ENCODE assay signal across 13 mouse cellular contexts in genomic region chr3:22551516-22551915, GRCm38 (mm10).
DNase-seq lines count a peak whose midpoint lies in the region; ATAC-seq lines count a peak whose summit lies in the region.
"Had no signal": no experiment of that assay in that cellular context is flagged by ENCODE, and none has a peak within 500 bp of the region (broad histone marks: within the 10 kb centered on the region; RNA-seq: fewer than 3 reads in every experiment).

No protein-coding gene starts in this region.

- no peaks in the 10 kb centered on the region for H3K27me3 ChIP-seq in midbrain, embryonic 15.5 days (replicated peaks)
- H3K27me3 ChIP-seq in midbrain, embryonic 13.5 days = no peaks in the 10 kb centered on the region
- H3K27me3 ChIP-seq: limb, embryonic 13.5 days; neural tube, embryonic 12.5 days had no signal

- H3K9me3 ChIP-seq in midbrain, embryonic 15.5 days = 0 out of 2 replicates have a peak, but pooled peaks cover under 1% of the 10 kb centered on the region
- 0 out of 2 replicates have a peak, but pooled peaks cover 4% of the 10 kb centered on the region for H3K9me3 ChIP-seq in midbrain, embryonic 13.5 days

- 67% methylated on average over 5 of the region's 5 CpGs for WGBS in midbrain, embryonic 15.5 days
- 74% methylated on average over 5 of the region's 5 CpGs for WGBS in midbrain, embryonic 13.5 days

- H3K27ac ChIP-seq in midbrain, embryonic 15.5 days = no peak overlapping the region
- no peak overlapping the region for H3K27ac ChIP-seq in midbrain, embryonic 13.5 days
- H3K27ac ChIP-seq: limb, embryonic 13.5 days; neural tube, embryonic 12.5 days had no signal

- H3K9ac ChIP-seq in midbrain, embryonic 15.5 days = no peak overlapping the region
- H3K9ac ChIP-seq in midbrain, embryonic 13.5 days (replicated peaks) = no peak overlapping the region
- H3K9ac ChIP-seq: limb, embryonic 13.5 days; neural tube, embryonic 12.5 days had no signal

- H3K4me3 ChIP-seq in midbrain, embryonic 15.5 days = no peak overlapping the region
- H3K4me3 ChIP-seq in midbrain, embryonic 13.5 days (replicated peaks) = no peak overlapping the region
- H3K4me3 ChIP-seq: limb, embryonic 13.5 days; neural tube, embryonic 12.5 days had no signal

- intact Hi-C loops in left cerebral cortex, postnatal 10 days (cut with DNase I) = no loop called here

- H3K4me2 ChIP-seq in midbrain, embryonic 15.5 days = no peak overlapping the region
- H3K4me2 ChIP-seq in midbrain, embryonic 13.5 days (replicated peaks) = no peak overlapping the region
- H3K4me2 ChIP-seq: limb, embryonic 13.5 days; neural tube, embryonic 12.5 days had no signal

- H3K36me3 ChIP-seq in midbrain, embryonic 15.5 days (replicated peaks) = no peaks in the 10 kb centered on the region
- no peaks in the 10 kb centered on the region for H3K36me3 ChIP-seq in midbrain, embryonic 13.5 days
- H3K36me3 ChIP-seq: limb, embryonic 13.5 days; neural tube, embryonic 12.5 days had no signal

- DNase-seq in layer of hippocampus, adult 18-20 months (ENCODE audit: low spot score in 2 of 2) = peak; percentile 52 to 59
- peak; percentile 76 to 83 for DNase-seq in left cerebral cortex, postnatal 10 days (ENCODE audit: extremely low spot score in 1 of 2, low spot score in 2 of 2)
- DNase-seq in ovary, postnatal 14 days (ENCODE audit: low spot score) = no peak
- no peak for DNase-seq in lung, postnatal 4 days
- DNase-seq: adrenal gland, postnatal 10 days; kidney, adult 11 months; lung, postnatal 36 days; thymus, postnatal 25 days had no signal

- no peaks in the 10 kb centered on the region for H3K4me1 ChIP-seq in midbrain, embryonic 15.5 days
- H3K4me1 ChIP-seq in midbrain, embryonic 13.5 days (replicated peaks) = no peaks in the 10 kb centered on the region
- H3K4me1 ChIP-seq: limb, embryonic 13.5 days; neural tube, embryonic 12.5 days had no signal

- peak; percentile 67; the same call in 1 of the 2 replicates for ATAC-seq in midbrain, embryonic 15.5 days (replicated peaks)
- no peak for ATAC-seq in midbrain, embryonic 13.5 days
- ATAC-seq in monocyte, adult 5-6 weeks (replicated peaks; ENCODE audit: insufficient number of reproducible peaks, low FRiP score, low TSS enrichment, poor library complexity, severe bottlenecking) = no peak

Comparison
In these comparisons a context has a peak if more than half of its experiments do, and no peak if none do; other contexts are left out.
1. DNase-seq: peak in layer of hippocampus, adult 18-20 months (2 of 2) and left cerebral cortex, postnatal 10 days (2 of 2); none in ovary, postnatal 14 days (single experiment) and lung, postnatal 4 days (0 of 2).